Mouse (Mus musculus) heart, postnatal 14 days (tissue): ENCODE measurements around the gene Mri1. TPM values are rescaled to one million over a fixed set of nuclear protein-coding genes. Genes with fewer than 3 reads are reported as not detected.

Source experiments
- DNase-seq, 2 experiments: peaks; one replicate each; pipeline ENCODE4 v3.0.0; 2021 to 2022
- intact Hi-C: fragments of 180-260 bp; cut with DNase I; formaldehyde crosslinking; loops from one replicate; pipeline ENCODE4 v1.15.1; 2025
- microRNA-seq, 2 experiments: library from miRNA; unstranded; fragments of <30 nt; microRNA quantifications; one replicate each; pipeline ENCODE4 v1.2.0; 2021 to 2022
- total RNA-seq, 2 experiments: library from RNA; stranded (reverse); gene quantifications; 2 replicates each; pipeline ENCODE4 v1.2.3; 2021

The Mri1 gene
- total RNA-seq, 2 experiments from 2014 or later: 7.6 to 12.5 TPM

DNA sequence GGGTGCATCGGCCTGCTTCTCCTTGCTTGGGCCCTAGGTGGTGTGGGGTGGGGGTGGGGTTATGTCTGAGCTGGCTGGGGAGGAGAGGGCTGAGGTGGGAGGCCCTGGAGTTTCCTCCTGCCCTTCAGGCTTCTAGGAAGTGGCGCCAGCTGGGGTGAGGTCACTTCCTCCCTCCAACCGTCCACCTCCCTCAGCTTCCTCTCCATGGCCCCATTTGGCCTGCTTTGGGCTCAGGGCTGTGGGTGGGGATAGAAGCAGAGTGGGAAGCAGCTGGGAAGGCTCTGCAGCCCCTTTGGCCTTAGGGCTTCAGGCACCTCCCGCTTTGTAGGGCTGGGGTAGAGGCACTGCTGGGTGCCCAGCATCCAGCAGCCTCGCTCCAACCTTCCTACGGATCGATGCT lies 49.3 kb downstream of the Mri1 start:
- intact Hi-C loops: no loop called here
- DNase-seq: peak; percentile 76 to 82

DNA sequence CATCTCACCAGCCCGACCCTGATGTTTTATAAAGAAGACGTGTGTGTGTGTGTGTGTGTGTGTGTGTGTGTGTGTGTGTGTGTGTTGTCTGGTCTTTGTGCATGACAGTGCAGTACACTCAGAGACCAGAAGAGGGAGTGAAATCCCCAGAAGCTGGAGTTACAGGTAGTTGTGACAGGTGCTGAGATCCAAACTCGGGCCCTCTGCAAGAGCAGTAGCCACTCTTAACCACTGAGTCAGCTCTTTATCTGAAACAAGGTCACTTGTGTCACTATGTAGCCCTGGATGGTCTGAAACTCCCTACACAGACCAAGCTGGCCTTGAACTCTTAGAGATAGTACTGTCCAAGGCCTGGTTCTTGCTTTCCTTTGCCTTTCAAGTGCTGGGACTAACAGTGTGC lies 50.5 kb downstream of the Mri1 start:
- DNase-seq: no peak
- intact Hi-C loops: no loop called here

DNA sequence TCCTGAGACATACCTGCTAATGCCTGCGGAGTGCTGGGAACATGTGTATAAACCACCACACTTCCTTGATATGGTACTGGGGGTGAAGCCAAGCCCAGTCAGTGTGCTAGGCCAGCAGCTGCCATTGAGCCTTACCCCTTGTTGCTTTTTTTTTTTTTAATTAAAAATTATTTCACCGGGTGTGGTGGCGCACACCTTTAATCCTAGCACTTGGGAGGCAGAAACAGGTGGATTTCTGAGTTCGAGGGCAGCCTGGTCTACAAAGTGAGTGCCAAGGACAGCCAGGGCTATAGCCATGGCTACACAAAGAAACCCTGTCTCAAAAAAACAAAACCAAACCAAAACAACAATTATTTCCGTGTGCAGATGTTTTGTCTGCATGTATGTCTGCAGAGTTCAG lies 52.1 kb downstream of the Mri1 start:
- DNase-seq: no peak
- intact Hi-C loops: no loop called here

DNA sequence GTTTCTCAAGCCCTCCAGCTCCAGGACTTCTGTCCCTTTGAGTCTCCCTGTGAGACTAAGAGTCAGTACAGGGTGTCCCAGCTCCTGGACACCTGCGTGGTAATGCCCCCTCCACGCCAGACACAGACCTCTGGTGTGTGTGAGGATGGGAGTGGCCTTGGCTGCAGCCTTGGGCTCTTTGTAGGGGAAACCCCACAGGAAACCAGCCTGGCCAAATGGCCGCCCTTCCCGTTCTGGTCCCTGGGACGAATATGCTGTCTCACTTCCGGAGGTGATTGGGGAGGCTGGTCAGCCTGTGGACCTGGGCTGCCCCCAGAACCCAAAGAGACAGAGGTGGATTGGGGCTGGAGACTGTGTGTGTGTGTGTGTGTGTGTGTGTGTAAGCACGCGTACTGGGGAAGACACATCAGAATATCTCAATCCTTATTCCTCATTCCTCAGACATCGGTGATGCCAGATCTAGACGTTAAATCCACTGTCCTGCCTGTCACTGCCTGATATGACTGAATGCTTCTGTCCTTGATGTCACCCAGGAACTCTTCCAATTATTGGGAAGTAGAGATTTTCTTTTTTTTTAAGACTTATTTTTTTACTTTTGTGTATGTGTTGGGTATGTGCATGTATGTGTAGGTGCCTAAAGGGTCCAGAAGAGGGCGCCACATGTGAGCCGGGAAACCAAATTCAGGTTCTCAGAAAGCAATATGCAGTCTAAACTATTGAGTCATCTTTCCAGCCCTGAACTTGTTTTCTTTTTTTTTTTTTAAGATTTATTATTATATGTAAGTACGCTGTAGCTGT lies 53.0 kb downstream of the Mri1 start:
- intact Hi-C loops: loop anchor here (5.0 kb wide), 1 partner anchor 458 kb away; the partner anchor contains the start of gene Ier2
- DNase-seq: peak; percentile 84 to 87

DNA sequence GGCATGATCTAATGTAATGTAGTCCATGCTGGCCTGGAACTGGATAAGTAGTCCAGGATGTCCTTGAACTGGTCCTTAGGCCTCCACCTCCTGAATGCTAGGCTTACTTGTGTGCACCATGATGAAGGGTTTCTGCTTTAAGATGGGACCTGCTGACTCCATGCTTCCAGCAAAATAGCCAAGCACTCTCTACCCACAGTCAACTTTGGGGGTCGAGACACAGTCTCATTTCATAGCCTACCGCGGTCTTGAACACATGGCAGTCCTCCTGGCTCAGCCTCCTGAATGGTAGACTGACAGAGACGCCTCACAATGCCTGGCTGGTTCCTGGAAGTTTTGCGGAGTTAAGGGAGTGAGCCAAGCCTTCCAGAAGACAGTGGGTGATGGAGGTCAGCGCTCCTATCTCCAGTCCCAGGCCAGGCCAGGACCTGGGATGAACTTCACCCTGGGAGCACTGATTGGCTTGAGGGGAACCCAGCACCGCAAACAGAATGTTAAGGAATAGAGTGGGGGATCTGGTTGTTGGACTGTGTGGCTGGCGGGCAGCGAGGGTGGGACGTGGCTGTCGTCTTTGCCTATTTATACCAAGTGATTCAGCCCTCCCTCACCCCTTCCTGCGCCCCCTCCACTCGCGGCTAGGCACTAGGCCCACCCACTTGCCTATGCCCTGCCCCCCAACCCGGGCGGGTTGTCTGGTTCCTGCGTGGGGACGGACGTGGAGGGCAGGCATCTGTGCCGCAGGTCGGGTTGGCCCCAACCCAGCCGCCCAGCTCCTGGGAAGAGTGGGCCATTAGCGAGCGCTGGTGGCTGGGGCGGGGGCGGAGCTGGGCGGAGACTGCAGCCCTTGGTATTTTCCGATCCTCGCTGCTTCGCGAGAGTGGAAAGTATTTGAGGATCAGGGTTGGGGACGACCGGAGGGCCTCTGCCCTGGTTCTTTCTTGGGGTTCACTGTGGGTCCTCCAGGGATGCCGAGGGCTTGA lies 53.9 kb downstream of the Mri1 start:
- intact Hi-C loops: loop anchor here (5.0 kb wide), 1 partner anchor 459 kb away; the partner anchor contains the start of gene Ier2
- DNase-seq: peak; percentile 89 to 91

GRCm38 (mm10) chr8:84202466-84202865 lies 54.7 kb downstream of the Mri1 start:
- intact Hi-C loops: loop anchor here (5.0 kb wide), 1 partner anchor 460 kb away; the partner anchor contains the start of gene Ier2
- DNase-seq: peak; percentile 56 to 66

DNA sequence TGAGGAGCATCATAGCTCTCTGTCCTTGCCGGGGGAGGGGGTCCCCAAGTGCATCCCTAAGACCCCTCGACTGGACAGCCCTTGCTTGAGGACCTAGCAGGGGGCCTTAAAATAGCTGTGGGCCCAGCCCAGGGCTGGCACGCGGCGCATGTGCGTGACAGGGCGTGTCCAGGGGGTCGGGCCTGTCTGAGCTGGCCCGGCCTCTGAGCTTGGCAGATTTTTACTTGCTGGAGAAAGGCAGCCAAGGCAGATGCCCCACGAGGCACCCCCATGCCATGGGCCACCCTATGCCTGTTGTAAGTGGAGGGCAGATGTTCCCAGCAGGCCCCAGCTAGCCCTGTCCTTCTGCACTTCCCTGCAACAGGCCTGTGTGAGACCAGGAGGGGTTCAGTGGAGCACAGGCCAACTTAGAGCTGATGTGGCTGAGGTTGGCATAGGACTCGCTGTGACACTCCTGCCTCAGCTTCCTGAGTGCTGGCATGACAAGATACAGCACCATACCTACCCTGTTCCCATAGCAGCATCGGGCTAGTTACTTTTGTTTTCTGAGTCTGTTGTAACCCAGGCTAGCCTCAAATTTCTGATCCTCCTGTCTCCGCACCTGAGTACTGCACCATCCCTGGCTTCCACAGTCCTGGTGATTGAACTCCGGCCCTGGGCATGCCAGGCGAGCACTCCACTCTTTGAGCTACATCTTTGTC lies 55.4 kb downstream of the Mri1 start:
- intact Hi-C loops: loop anchor here (5.0 kb wide), 1 partner anchor 461 kb away; the partner anchor contains the start of gene Ier2
- DNase-seq: peak; percentile 82 to 87

DNA sequence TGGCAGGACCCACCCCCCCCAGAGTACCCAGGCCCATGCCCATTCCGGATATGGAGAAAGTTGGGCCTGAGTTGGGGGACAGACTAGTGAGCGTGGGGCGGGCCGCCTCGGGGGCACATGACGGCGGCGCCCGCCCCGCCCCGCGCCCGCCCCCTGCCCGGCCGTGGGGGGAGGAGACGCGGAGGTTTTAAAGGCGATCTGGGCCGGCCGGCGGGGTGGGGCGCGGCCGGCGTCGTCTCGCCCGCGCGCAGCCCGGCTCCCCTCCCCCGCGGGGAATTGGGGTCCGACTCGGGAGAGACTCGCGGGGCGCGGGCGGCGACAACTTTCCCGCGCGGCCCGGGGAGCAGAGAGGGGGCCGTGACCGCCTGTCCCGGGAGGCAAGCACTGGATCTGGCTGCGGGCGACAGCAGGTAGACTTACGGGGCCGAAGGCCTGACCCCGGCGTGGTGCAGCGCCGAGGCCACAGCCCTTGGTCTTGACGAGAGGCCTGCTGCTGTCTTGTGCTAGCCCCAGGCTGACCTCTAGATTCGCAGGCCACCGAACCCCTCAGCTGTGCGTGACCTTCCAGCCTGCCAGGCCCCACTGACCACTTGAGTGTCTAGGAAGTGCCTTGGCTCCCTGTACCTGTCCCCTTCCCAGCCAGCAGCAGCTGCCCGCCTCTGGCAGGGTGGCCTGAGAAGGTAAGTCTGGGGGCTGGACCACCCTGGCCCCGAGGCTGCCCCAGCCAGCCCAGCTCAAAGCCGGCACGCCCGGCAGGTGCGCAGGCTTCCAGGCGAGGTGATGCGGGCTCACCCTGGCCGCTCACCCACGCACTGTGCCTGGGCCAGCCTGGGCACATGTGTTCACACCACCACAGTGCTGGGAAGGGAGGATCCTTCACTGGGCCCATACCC lies 56.2 kb downstream of the Mri1 start:
- DNase-seq: peak; percentile 90 to 93
- intact Hi-C loops: loop anchor here (5.0 kb wide), 1 partner anchor 461 kb away; the partner anchor contains the start of gene Ier2

- DNase-seq: peak in 1 of 2 experiments; percentile 37
- intact Hi-C loops: loop anchor here (5.0 kb wide), 1 partner anchor 462 kb away; the partner anchor contains the start of gene Ier2
Measured at GRCm38 (mm10) chr8:84200126-84200555, 57.0 kb downstream of the Mri1 start.

Small RNA genes lying within 50 kb of the gene (microRNA-seq; reads per million reads assigned to microRNA genes)
- gene Mir23a: 7,026 to 37,840 reads per million in 2 experiments
- 0 reads per million in 2 experiments for gene Mir24-2
- 126 to 2,010 reads per million in 2 experiments for gene Mir27a
- 0 reads per million in 2 experiments for gene Mir3074-2

Other genes with a start within 250 kb of the Mri1 start
- gene 2210011C24Rik, start 245.2 kb downstream of the Mri1 start, total RNA-seq: 1 to 10 TPM; 1.8 to 2.3 TPM
- gene Palm3, start 235.9 kb downstream of the Mri1 start, total RNA-seq: under 1 TPM; 0.26 to 0.27 TPM
- gene Il27ra, start 214.7 kb downstream of the Mri1 start, total RNA-seq: 1 to 10 TPM; 4.2 to 5.8 TPM
- not detected for gene Rln3, start 212.3 kb downstream of the Mri1 start, total RNA-seq
- 1 to 10 TPM; 2.6 to 3.3 TPM for gene Gm10643, start 192.2 kb downstream of the Mri1 start, total RNA-seq
- 10 to 100 TPM; 12.2 to 12.7 TPM for gene Rfx1, start 190.5 kb downstream of the Mri1 start, total RNA-seq
- 1 to 10 TPM; 9.7 to 9.8 TPM for gene Dcaf15, start 152.6 kb downstream of the Mri1 start, total RNA-seq
- gene Podnl1, start 131.3 kb downstream of the Mri1 start, total RNA-seq: under 1 TPM in 1 of 2 experiments, not detected in 1; 0.12 TPM
- 10 to 100 TPM; 12.8 to 13.5 TPM for gene Cc2d1a, start 109.4 kb downstream of the Mri1 start, total RNA-seq
- under 1 TPM; 0.33 to 0.37 TPM for gene 4930432K21Rik, start 109.3 kb downstream of the Mri1 start, total RNA-seq
- gene Nanos3, start 72.1 kb downstream of the Mri1 start, total RNA-seq: 1 to 10 TPM; 1.8 to 2.0 TPM
- gene Zswim4, start 20.3 kb downstream of the Mri1 start, total RNA-seq: 10 to 100 TPM in 1 of 2 experiments, 1 to 10 TPM in 1; 9.1 to 10.1 TPM
- 100 to 1,000 TPM; 213 to 217 TPM for gene D8Ertd738e, start 7.6 kb downstream of the Mri1 start, total RNA-seq
- gene Ccdc130, start 13.1 kb upstream of the Mri1 start, total RNA-seq: 10 to 100 TPM in 1 of 2 experiments, 1 to 10 TPM in 1; 8.1 to 10.9 TPM
- gene Cacna1a, start 131.1 kb upstream of the Mri1 start, total RNA-seq: 1 to 10 TPM; 4.4 to 4.7 TPM